Mouse (Mus musculus) kidney, embryonic 16.5 days (tissue): Measurements from ENCODE around the gene Mylip. TPM values are rescaled to one million over a fixed set of nuclear protein-coding genes. Genes with fewer than 3 reads are reported as not detected.

Experiments used
- ATAC-seq: fragments of 200-750 bp; cut with Nextera tagmentation; 2 replicates; pipeline ENCODE4 v1.8.0; 2017; ENCODE audit warnings: moderate TSS enrichment; ENCODE audit not compliant: low FRiP score, low TSS enrichment
- H3K27ac ChIP-seq: fragments of 300-500 bp; sonication (generic); 2 replicates; pipeline ENCODE4 v1.5.1; 2014; ENCODE audit warnings: low read length
- H3K27me3 ChIP-seq: fragments of 300-500 bp; sonication (generic); 2 replicates; pipeline ENCODE4 v1.6.1; 2014; ENCODE audit warnings: low read length, control low read depth, mixed read lengths; ENCODE audit not compliant: insufficient read depth
- H3K36me3 ChIP-seq: fragments of 300-500 bp; sonication (generic); 2 replicates; pipeline ENCODE4 v1.6.1; 2014; ENCODE audit warnings: low read length, control low read depth, mixed read lengths; ENCODE audit not compliant: insufficient read depth
- H3K4me1 ChIP-seq: fragments of 300-500 bp; sonication (generic); 2 replicates; pipeline ENCODE4 v1.6.1; 2014; ENCODE audit warnings: low read length, control low read depth, mixed read lengths; ENCODE audit not compliant: insufficient read depth
- H3K4me2 ChIP-seq: fragments of 300-500 bp; sonication (generic); replicated peaks from 2 replicates; pipeline ENCODE4 v1.6.1; 2014; ENCODE audit warnings: low read depth, low read length
- H3K4me3 ChIP-seq: fragments of 300-500 bp; sonication (generic); 2 replicates; pipeline ENCODE4 v1.5.1; 2014; ENCODE audit warnings: mild to moderate bottlenecking, low read length
- H3K9ac ChIP-seq: fragments of 300-500 bp; sonication (generic); replicated peaks from 2 replicates; pipeline ENCODE4 v1.6.1; 2014; ENCODE audit warnings: low read length
- H3K9me3 ChIP-seq: fragments of 300-500 bp; sonication (generic); 2 replicates; pipeline ENCODE4 v1.6.1; 2016; ENCODE audit warnings: low read length, control low read depth
- WGBS: fragments of 180-500 bp; shearing (Covaris S2); extraction: QIAGEN DNeasy Blood & Tissue Kit; methylation state at CpG from one replicate; pipeline ENCODE4 v1.1.7; 2014; 5-methylcytosine and 5-hydroxymethylcytosine counted together
- polyA plus RNA-seq: library from polyadenylated mRNA; unstranded; fragments of >200 nt; fragmentation: Nextera tagmentation; extraction: Ambion mirVana; gene quantifications from 2 replicates; pipeline ENCODE4 v1.2.1, GENCODE M21; 2015

Gene Mylip
- polyA plus RNA-seq, 1 experiment from 2014 or later, result 16.2 TPM

- H3K9ac ChIP-seq, result no peak overlapping the region
- peaks cover 39% of the 10 kb centered on the region for H3K4me1 ChIP-seq
- no peak overlapping the region for H3K27ac ChIP-seq
- H3K4me3 ChIP-seq, result no peak overlapping the region
- 63% methylated on average over 7 of the region's 7 CpGs for WGBS
- no peaks in the 10 kb centered on the region for H3K27me3 ChIP-seq
- no peak overlapping the region for H3K4me2 ChIP-seq
- no peaks in the 10 kb centered on the region for H3K9me3 ChIP-seq
- H3K36me3 ChIP-seq, result peaks cover 14% of the 10 kb centered on the region
- no peak for ATAC-seq
Measured at GRCm38 (mm10) chr13:45400700-45401099, 11.2 kb downstream of the Mylip start.

- H3K36me3 ChIP-seq, result peaks cover 25% of the 10 kb centered on the region
- H3K4me3 ChIP-seq, result no peak overlapping the region
- peaks cover 28% of the 10 kb centered on the region for H3K4me1 ChIP-seq
- H3K4me2 ChIP-seq, result no peak overlapping the region
- H3K27me3 ChIP-seq, result no peaks in the 10 kb centered on the region
- no peak for ATAC-seq
- no peaks in the 10 kb centered on the region for H3K9me3 ChIP-seq
- 90% methylated on average over 7 of the region's 7 CpGs for WGBS
- H3K9ac ChIP-seq, result no peak overlapping the region
- no peak overlapping the region for H3K27ac ChIP-seq
Measured at GRCm38 (mm10) chr13:45401816-45402215, 12.3 kb downstream of the Mylip start.

- Histone ChIP-seq H3K4me3 (no peak overlapping the region), H3K36me3 (peaks cover 31% of the 10 kb centered on the region), H3K9me3 (no peaks in the 10 kb centered on the region), H3K27ac (no peak overlapping the region), H3K9ac (no peak overlapping the region), H3K4me2 (no peak overlapping the region), H3K27me3 (no peaks in the 10 kb centered on the region), H3K4me1 (peaks cover 21% of the 10 kb centered on the region)
- WGBS, result 75% methylated on average over 6 of the region's 7 CpGs
- no peak for ATAC-seq
Measured at GRCm38 (mm10) chr13:45402316-45403039, 12.9 kb downstream of the Mylip start.

- no peak overlapping the region for H3K27ac ChIP-seq
- H3K27me3 ChIP-seq, result no peaks in the 10 kb centered on the region
- H3K4me1 ChIP-seq, result peaks cover 13% of the 10 kb centered on the region
- no peaks in the 10 kb centered on the region for H3K9me3 ChIP-seq
- ATAC-seq, result no peak
- no peak overlapping the region for H3K4me2 ChIP-seq
- H3K36me3 ChIP-seq, result peaks cover 49% of the 10 kb centered on the region
- WGBS, result 89% methylated on average over 6 of the region's 6 CpGs
- no peak overlapping the region for H3K9ac ChIP-seq
- no peak overlapping the region for H3K4me3 ChIP-seq
Measured at GRCm38 (mm10) chr13:45404269-45404668, 14.7 kb downstream of the Mylip start.

- Histone ChIP-seq H3K9ac (no peak overlapping the region), H3K4me2 (no peak overlapping the region), H3K27ac (no peak overlapping the region), H3K36me3 (peaks cover 59% of the 10 kb centered on the region), H3K4me3 (no peak overlapping the region), H3K4me1 (peaks cover 11% of the 10 kb centered on the region), H3K27me3 (no peaks in the 10 kb centered on the region), H3K9me3 (no peaks in the 10 kb centered on the region)
- 91% methylated on average over 6 of the region's 6 CpGs for WGBS
- ATAC-seq, result no peak
Measured at GRCm38 (mm10) chr13:45405194-45405810, 15.8 kb downstream of the Mylip start.

- ATAC-seq, result no peak
- H3K36me3 ChIP-seq, result peaks cover 68% of the 10 kb centered on the region
- WGBS, result 90% methylated on average over 11 of the region's 11 CpGs
- H3K4me2 ChIP-seq, result no peak overlapping the region
- H3K4me3 ChIP-seq, result no peak overlapping the region
- no peaks in the 10 kb centered on the region for H3K9me3 ChIP-seq
- H3K27me3 ChIP-seq, result no peaks in the 10 kb centered on the region
- no peak overlapping the region for H3K9ac ChIP-seq
- H3K27ac ChIP-seq, result no peak overlapping the region
- H3K4me1 ChIP-seq, result peaks cover 5% of the 10 kb centered on the region; the same call in 1 of the 2 replicates
Measured at GRCm38 (mm10) chr13:45406289-45406688, 16.7 kb downstream of the Mylip start.

- Histone ChIP-seq H3K4me2 (no peak overlapping the region), H3K4me1 (peaks cover 4% of the 10 kb centered on the region; the same call in 1 of the 2 replicates), H3K4me3 (no peak overlapping the region), H3K27ac (no peak overlapping the region), H3K9ac (no peak overlapping the region), H3K36me3 (peaks cover 71% of the 10 kb centered on the region), H3K9me3 (no peaks in the 10 kb centered on the region), H3K27me3 (no peaks in the 10 kb centered on the region)
- no peak for ATAC-seq
- WGBS, result 76% methylated on average over 6 of the region's 6 CpGs
Measured at GRCm38 (mm10) chr13:45406703-45407102, 17.2 kb downstream of the Mylip start.

- H3K9ac ChIP-seq, result no peak overlapping the region
- H3K4me2 ChIP-seq, result no peak overlapping the region
- H3K4me3 ChIP-seq, result no peak overlapping the region
- H3K9me3 ChIP-seq, result no peaks in the 10 kb centered on the region
- H3K36me3 ChIP-seq, result peaks cover 73% of the 10 kb centered on the region
- 77% methylated on average over 4 of the region's 4 CpGs for WGBS
- H3K4me1 ChIP-seq, result 0 out of 2 replicates have a peak, but pooled peaks cover 8% of the 10 kb centered on the region
- no peak for ATAC-seq
- no peaks in the 10 kb centered on the region for H3K27me3 ChIP-seq
- no peak overlapping the region for H3K27ac ChIP-seq
Measured at GRCm38 (mm10) chr13:45410936-45411335, 21.4 kb downstream of the Mylip start.

GRCm38 (mm10) chr13:45413066-45413465, 23.5 kb downstream of the Mylip start:
- no peak overlapping the region for H3K4me2 ChIP-seq
- no peak for ATAC-seq
- WGBS, result 89% methylated on average over 1 of the region's 1 CpGs
- no peak overlapping the region for H3K4me3 ChIP-seq
- peaks cover 16% of the 10 kb centered on the region; the same call in 1 of the 2 replicates for H3K4me1 ChIP-seq
- H3K27ac ChIP-seq, result no peak overlapping the region
- H3K9ac ChIP-seq, result no peak overlapping the region
- no peaks in the 10 kb centered on the region for H3K9me3 ChIP-seq
- no peaks in the 10 kb centered on the region for H3K27me3 ChIP-seq
- H3K36me3 ChIP-seq, result peaks cover 52% of the 10 kb centered on the region

GRCm38 (mm10) chr13:45414031-45414430, 24.5 kb downstream of the Mylip start:
- H3K9me3 ChIP-seq, result no peaks in the 10 kb centered on the region
- H3K9ac ChIP-seq, result no peak overlapping the region
- H3K4me1 ChIP-seq, result peaks cover 16% of the 10 kb centered on the region; the same call in 1 of the 2 replicates
- WGBS, result 65% methylated on average over 9 of the region's 9 CpGs
- H3K27ac ChIP-seq, result no peak overlapping the region
- no peaks in the 10 kb centered on the region for H3K27me3 ChIP-seq
- peaks cover 42% of the 10 kb centered on the region for H3K36me3 ChIP-seq
- no peak overlapping the region for H3K4me2 ChIP-seq
- ATAC-seq, result no peak
- H3K4me3 ChIP-seq, result no peak overlapping the region
